Mouse (Mus musculus): ENCODE data around the gene Prm2. TPM values are rescaled to one million over a fixed set of nuclear protein-coding genes. Genes with fewer than 3 reads are reported as not detected.

Prm2 gene
- polyA plus RNA-seq, 1 experiment from 2014 or later = not detected

DNA sequence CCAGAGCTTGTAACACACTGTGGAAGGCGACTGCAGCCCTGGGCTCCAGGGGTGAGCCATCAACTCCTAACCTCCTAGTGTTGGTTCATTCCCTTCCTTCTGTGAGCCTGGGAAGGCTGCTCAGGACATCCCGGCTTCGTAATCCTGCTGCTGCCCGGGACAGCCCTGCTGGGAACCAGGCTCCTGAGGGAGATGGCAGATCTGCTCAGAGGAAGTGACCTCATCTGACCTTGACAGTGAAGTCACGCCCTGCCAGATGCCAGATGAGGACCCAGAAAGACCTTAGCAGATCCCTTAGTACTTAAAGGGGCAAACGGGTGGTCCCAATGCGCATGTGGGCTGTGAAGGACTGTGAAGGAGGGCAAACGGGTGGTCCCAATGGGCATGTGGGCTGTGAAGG is 34.8 kb downstream of the Prm2 start:
- Histone ChIP-seq H3K4me2 (no peak overlapping the region), H3K27ac (replicated peaks) (no peak overlapping the region), H3K4me3 (replicated peaks) (no peak overlapping the region), H3K4me1 (replicated peaks) (no peaks in the 10 kb centered on the region), H3K36me3 (replicated peaks) (no peaks in the 10 kb centered on the region), H3K9ac (no peak overlapping the region), H3K27me3 (peaks cover 14% of the 10 kb centered on the region; the same call in 1 of the 2 replicates), H3K9me3 (replicated peaks) (no peaks in the 10 kb centered on the region)
- no peak for ATAC-seq (ENCODE audit: insufficient read depth)
- WGBS (ENCODE audit: insufficient replicate concordance) = 60% methylated on average over 8 of the region's 8 CpGs

DNA sequence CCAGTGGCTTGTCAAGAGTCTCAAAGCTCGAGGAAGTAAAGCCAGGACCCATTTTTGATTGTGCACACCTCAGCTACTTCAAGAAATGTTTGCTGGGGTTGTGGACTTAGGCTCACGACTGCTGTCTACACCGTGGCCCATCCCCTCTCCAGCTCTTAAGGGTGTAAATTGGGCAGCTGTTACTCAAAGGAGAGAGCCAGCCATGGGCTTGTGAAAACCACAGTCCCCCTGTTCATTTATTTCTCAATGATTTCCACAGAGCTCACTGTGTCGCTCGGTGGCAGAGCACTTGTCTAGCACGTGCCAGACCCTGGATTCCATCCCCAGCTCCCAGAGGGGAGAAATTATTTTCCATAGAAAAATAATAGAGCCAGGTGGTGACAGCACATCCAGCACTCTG is 39.8 kb downstream of the Prm2 start:
- no peak for ATAC-seq (ENCODE audit: insufficient read depth)
- Histone ChIP-seq H3K27ac (replicated peaks) (no peak overlapping the region), H3K4me2 (no peak overlapping the region), H3K36me3 (replicated peaks) (no peaks in the 10 kb centered on the region), H3K27me3 (peaks cover 14% of the 10 kb centered on the region; the same call in 1 of the 2 replicates), H3K9me3 (replicated peaks) (no peaks in the 10 kb centered on the region), H3K9ac (no peak overlapping the region), H3K4me1 (replicated peaks) (no peaks in the 10 kb centered on the region), H3K4me3 (replicated peaks) (no peak overlapping the region)
- WGBS (ENCODE audit: insufficient replicate concordance) = 42% methylated on average over 6 of the region's 6 CpGs

DNA sequence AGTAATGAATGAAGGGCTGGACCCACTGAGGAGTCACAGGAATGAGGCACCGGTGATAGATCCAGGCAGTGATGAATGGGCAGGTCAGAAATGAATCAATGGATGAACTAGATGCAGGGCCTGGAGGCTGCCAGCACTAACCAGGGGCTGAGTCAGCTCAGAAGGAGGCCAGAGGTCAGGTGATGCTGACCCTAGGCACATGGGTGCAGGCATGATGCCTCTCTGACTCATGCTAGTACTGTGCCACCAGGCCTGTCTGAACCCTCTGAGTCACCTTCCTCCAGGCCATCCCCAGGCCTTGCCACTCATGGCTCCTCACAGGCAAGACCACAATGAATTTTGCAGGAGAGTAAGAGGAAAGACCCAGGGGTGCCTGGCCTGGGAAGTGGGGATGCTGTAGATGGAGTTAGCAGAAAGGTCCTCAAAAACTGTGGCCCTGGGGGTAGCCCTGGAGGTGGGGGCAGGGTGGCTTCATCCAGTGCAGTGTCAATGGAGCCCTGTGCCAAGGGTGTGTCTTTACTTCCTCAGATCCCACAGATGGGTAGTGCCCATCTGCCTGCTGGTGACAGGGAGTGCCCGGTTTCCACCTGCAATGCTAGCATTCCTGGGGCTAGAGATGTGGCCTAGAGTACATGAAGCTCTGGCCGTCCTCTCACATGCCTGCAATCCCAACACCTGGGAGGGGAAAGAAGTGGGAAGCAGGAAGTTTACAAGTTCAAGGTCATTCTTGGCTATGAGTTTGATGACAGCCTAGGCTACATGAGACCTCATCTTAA is 41.2 kb downstream of the Prm2 start:
- Histone ChIP-seq H3K36me3 (replicated peaks) (no peaks in the 10 kb centered on the region), H3K27me3 (peaks cover 10% of the 10 kb centered on the region; the same call in 1 of the 2 replicates), H3K9me3 (replicated peaks) (no peaks in the 10 kb centered on the region), H3K4me3 (replicated peaks) (no peak overlapping the region), H3K27ac (replicated peaks) (no peak overlapping the region), H3K4me1 (replicated peaks) (no peaks in the 10 kb centered on the region), H3K9ac (no peak overlapping the region), H3K4me2 (no peak overlapping the region)
- 67% methylated on average over 3 of the region's 3 CpGs for WGBS (ENCODE audit: insufficient replicate concordance)
- ATAC-seq (ENCODE audit: insufficient read depth) = no peak

DNA sequence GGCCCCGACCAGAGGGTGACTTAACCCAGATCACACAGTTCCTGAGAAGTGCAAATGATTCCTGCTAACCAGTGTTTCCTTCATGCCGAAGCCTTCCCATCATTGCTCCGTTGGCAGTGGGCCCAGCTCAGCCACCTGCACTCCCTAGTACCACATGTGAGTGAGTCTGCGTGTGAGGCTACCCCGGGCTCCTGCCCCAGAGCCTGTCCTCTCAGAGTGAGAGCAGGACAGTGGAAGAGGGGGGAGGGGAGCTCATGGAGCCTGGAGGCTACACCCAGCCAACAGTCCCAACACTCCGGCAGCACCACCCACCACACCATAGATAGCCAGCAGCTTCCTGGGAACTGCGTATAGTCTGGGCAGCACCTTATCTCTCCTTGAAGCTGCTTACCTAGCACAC is 46.1 kb downstream of the Prm2 start:
- H3K27me3 ChIP-seq = no peaks in the 10 kb centered on the region
- ATAC-seq (ENCODE audit: insufficient read depth) = no peak
- no peaks in the 10 kb centered on the region for H3K9me3 ChIP-seq (replicated peaks)
- H3K36me3 ChIP-seq (replicated peaks) = no peaks in the 10 kb centered on the region
- no peaks in the 10 kb centered on the region for H3K4me1 ChIP-seq (replicated peaks)
- H3K4me2 ChIP-seq = no peak overlapping the region
- no peak overlapping the region for H3K4me3 ChIP-seq (replicated peaks)
- no peak overlapping the region for H3K9ac ChIP-seq
- WGBS (ENCODE audit: insufficient replicate concordance) = 61% methylated on average over 7 of the region's 7 CpGs
- H3K27ac ChIP-seq (replicated peaks) = no peak overlapping the region

DNA sequence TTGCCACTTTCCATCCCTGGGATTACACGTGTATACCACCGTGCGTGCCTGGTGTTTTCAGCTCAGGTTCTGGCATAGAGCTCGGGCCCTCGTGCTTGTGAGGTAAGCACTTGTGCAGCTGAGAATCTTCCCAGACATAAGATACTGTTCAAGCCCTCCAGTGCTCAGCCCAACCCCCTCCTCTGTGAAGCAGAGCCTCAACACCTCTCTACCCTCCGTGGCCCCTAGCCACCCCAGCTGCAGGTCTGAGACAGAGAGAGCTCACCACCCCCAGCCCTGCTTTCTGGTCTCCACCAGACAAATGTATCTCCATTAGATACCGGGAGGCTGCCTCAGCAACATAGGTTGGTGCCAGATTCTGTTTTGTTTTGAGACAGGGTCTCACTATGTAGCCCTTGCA is 46.7 kb downstream of the Prm2 start:
- WGBS (ENCODE audit: insufficient replicate concordance) = 56% methylated on average over 7 of the region's 7 CpGs

More for the DNA sequence above, 46.7 kb downstream of the Prm2 start:
- H3K4me1 ChIP-seq (replicated peaks) = no peaks in the 10 kb centered on the region
- no peak for ATAC-seq (ENCODE audit: insufficient read depth)
- H3K27ac ChIP-seq (replicated peaks) = no peak overlapping the region
- no peaks in the 10 kb centered on the region for H3K36me3 ChIP-seq (replicated peaks)
- no peaks in the 10 kb centered on the region for H3K9me3 ChIP-seq (replicated peaks)
- H3K9ac ChIP-seq = no peak overlapping the region
- H3K4me2 ChIP-seq = no peak overlapping the region
- H3K4me3 ChIP-seq (replicated peaks) = no peak overlapping the region
- no peaks in the 10 kb centered on the region for H3K27me3 ChIP-seq

Other genes starting within 250 kb of the Prm2 start
- gene Socs1, start 10.6 kb downstream of the Prm2 start, polyA plus RNA-seq (2015; fragmentation: Nextera tagmentation; extraction: Ambion mirVana) = 1.0 and 1.2 TPM in 2 replicates
- not detected in 2 replicates for gene Tnp2, start 7.5 kb downstream of the Prm2 start, polyA plus RNA-seq (2015; fragmentation: Nextera tagmentation; extraction: Ambion mirVana)
- gene Prm3, start 5.2 kb downstream of the Prm2 start, polyA plus RNA-seq (2015; fragmentation: Nextera tagmentation; extraction: Ambion mirVana) = not detected in 2 replicates
- not detected in 2 replicates for gene Prm1, start 9.7 kb upstream of the Prm2 start, polyA plus RNA-seq (2015; fragmentation: Nextera tagmentation; extraction: Ambion mirVana)
- gene Gm11172, start 16.8 kb upstream of the Prm2 start, polyA plus RNA-seq (2015; fragmentation: Nextera tagmentation; extraction: Ambion mirVana) = not detected in 2 replicates
- 1.8 and 1.9 TPM in 2 replicates for gene Rmi2, start 38.9 kb upstream of the Prm2 start, polyA plus RNA-seq (2015; fragmentation: Nextera tagmentation; extraction: Ambion mirVana)